Mouse (Mus musculus): ENCODE results near the gene Hyal2.

DNA sequence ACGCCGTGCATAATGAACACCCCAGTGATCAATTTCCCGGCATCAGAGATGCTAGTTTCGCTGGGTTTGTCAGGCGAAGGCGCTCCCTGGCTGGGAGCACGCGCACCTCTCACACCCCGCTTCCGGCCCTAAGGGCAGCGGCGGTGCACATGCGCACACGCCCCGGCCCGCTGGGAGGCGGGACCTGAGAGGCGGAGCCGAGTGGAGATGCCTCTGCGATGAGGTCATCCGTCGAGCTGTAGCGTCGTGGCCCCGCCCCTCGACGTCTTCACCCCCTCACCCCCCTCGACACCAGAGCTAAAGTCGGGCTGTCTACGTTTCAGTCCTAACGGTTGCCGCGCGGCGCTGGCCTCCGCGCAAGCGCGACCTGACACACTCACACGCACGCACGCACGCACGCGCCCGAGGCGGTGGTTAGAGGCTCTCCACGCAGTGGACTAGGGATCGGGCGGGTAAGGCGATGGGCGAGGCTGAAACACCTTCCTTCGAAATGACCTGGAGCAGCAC is 13.4 kb upstream of the Hyal2 start:
- peak; percentile 27 for TF ChIP-seq CTCF (IDR thresholded peaks at IDR 0.05; ENCODE audit: low read depth)
- no peak for TF ChIP-seq EP300 (IDR thresholded peaks at IDR 0.05; ENCODE audit: low read depth)
